Mouse (Mus musculus) CD8-positive naive resting alpha-beta T cell, adult 2 months (primary cell): ENCODE data around the gene Hepacam.
A peak's percentile ranks its signal among the peaks of the same experiment; 100 is the strongest.

Source experiments
- DNase-seq, 2 experiments: peaks; one replicate each; pipeline ENCODE4 v3.0.0; 2022; ENCODE audit warnings: low read depth in 2 of 2, low spot score in 2 of 2

Hepacam gene

GRCm38 (mm10) chr9:37384284-37385182, 17.4 kb downstream of the Hepacam start:
- no peak for DNase-seq

- DNase-seq = no peak
Observed at GRCm38 (mm10) chr9:37390891-37391290, 23.7 kb downstream of the Hepacam start.

- DNase-seq = no peak
Observed at GRCm38 (mm10) chr9:37392071-37392470, 24.9 kb downstream of the Hepacam start.

- DNase-seq = no peak
Observed at GRCm38 (mm10) chr9:37393482-37394131, 26.5 kb downstream of the Hepacam start.

- DNase-seq = no peak
Observed at GRCm38 (mm10) chr9:37400585-37400984, 33.4 kb downstream of the Hepacam start.

GRCm38 (mm10) chr9:37401802-37402201, 34.7 kb downstream of the Hepacam start, which contains the start of gene Robo4:
Robo4 (plus strand) TSS chr9:37401897.
- no peak for DNase-seq

GRCm38 (mm10) chr9:37402501-37402900, 35.4 kb downstream of the Hepacam start:
- no peak for DNase-seq

GRCm38 (mm10) chr9:37403011-37403410, 35.9 kb downstream of the Hepacam start:
- no peak for DNase-seq

- DNase-seq = peak in 1 of 2 experiments; percentile 15
Observed at GRCm38 (mm10) chr9:37406372-37406771, 39.2 kb downstream of the Hepacam start.

- DNase-seq = no peak
Observed at GRCm38 (mm10) chr9:37407850-37408502, 40.8 kb downstream of the Hepacam start.

- no peak for DNase-seq
Observed at GRCm38 (mm10) chr9:37409698-37410445, 42.7 kb downstream of the Hepacam start.

- DNase-seq = no peak
Observed at GRCm38 (mm10) chr9:37412989-37413388, 45.8 kb downstream of the Hepacam start.

GRCm38 (mm10) chr9:37414666-37415065, 47.5 kb downstream of the Hepacam start:
- DNase-seq = no peak

- DNase-seq = no peak
Observed at GRCm38 (mm10) chr9:37418791-37419190, 51.6 kb downstream of the Hepacam start.

- peak; percentile 47 to 60 for DNase-seq
Observed at GRCm38 (mm10) chr9:37420676-37421075, 53.5 kb downstream of the Hepacam start.

- peak; percentile 13 to 15 for DNase-seq
Observed at GRCm38 (mm10) chr9:37421239-37421638, 54.1 kb downstream of the Hepacam start.

GRCm38 (mm10) chr9:37429326-37429725, 62.2 kb downstream of the Hepacam start:
- DNase-seq = no peak

- peak; percentile 37 to 53 for DNase-seq
Observed at GRCm38 (mm10) chr9:37430582-37430981, 63.4 kb downstream of the Hepacam start.

- no peak for DNase-seq
Observed at GRCm38 (mm10) chr9:37432026-37432666, 65.0 kb downstream of the Hepacam start.

- no peak for DNase-seq
Observed at GRCm38 (mm10) chr9:37432720-37433421, 65.7 kb downstream of the Hepacam start, which contains the start of gene Robo3. Robo3 (minus strand) TSS chr9:37433246.
